Mouse (Mus musculus) brown adipose tissue, adult 24 weeks (tissue): Measurements from ENCODE around the gene Tctn1. TPM values are rescaled to one million over a fixed set of nuclear protein-coding genes. Genes with fewer than 3 reads are reported as not detected.
"Not testable (repeated sequence)": the region's sequence is repeated elsewhere in the genome, so short reads cannot be mapped to it uniquely, and the experiment has no call there.

Experiments used
- H3K27ac ChIP-seq: fragments of 200-500 bp; replicated peaks from 2 replicates; pipeline ENCODE4 v1.5.1; 2012; ENCODE audit warnings: low read depth, mild to moderate bottlenecking, low read length
- H3K4me1 ChIP-seq: fragments of 200-500 bp; 2 replicates; pipeline ENCODE4 v1.6.1; 2012; ENCODE audit warnings: low read length, mixed read lengths; ENCODE audit not compliant: control insufficient read depth, insufficient read depth, insufficient read length
- H3K4me3 ChIP-seq: fragments of 200-500 bp; 2 replicates; pipeline ENCODE4 v1.5.1; 2012; ENCODE audit warnings: low read depth, mild to moderate bottlenecking, low read length, moderate library complexity; ENCODE audit not compliant: insufficient read depth
- polyA plus RNA-seq: library from polyadenylated mRNA; stranded (reverse); fragments of >200 nt; gene quantifications from 2 replicates; pipeline ENCODE4 v1.2.4, GENCODE M21; 2012; ENCODE audit not compliant: missing spikeins, insufficient read depth, insufficient read length

Tctn1 gene
- polyA plus RNA-seq, 1 experiment, result 2.9 TPM

DNA sequence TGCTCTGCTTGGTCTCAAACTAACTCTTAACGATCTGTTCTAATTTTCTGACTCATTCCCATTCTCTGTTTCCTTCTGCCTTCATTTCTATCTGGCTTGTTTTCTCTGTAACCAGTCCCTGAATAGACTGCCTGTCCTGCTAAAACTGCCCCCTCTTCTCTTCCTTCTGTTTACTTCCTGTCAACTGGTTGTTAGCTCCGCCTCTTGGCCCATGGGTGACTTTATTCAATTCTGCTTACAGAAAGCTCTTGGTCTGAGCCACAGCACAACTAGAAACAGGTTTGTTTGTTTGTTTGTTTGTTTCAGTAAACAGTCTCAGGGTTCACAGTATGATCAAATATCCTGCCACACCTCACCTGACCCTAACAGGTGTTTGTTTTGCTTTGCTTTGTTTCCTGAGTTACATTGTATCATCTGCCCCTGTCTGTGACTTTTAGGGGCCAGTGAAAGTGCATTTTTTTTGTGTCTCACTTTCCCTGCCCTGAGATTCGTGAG lies 35.9 kb downstream of the Tctn1 start:
- no peak overlapping the region for H3K4me3 ChIP-seq
- no peak overlapping the region for H3K27ac ChIP-seq
- no peaks in the 10 kb centered on the region for H3K4me1 ChIP-seq

DNA sequence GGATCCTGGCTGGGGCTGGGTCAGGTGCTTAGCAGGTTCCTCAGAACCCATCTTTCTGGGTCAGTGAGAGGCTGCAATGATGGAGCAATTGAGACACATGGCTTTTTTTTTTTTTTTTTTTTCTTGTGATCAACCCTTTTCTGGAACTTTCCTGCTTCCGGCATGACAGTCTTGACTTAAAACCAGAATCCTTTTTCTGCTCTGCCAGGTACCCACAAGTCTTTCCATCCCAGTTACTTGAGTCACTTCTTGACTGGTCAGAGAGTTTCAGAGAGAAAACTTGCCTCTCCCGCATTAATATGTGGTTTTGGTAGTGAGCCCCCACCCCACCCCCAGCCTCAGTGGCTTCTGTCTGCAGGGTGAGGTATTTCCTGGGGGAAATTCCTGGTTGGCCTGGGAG lies 40.0 kb downstream of the Tctn1 start:
- Histone ChIP-seq H3K27ac (no peak overlapping the region), H3K4me1 (no peaks in the 10 kb centered on the region), H3K4me3 (no peak overlapping the region)

DNA sequence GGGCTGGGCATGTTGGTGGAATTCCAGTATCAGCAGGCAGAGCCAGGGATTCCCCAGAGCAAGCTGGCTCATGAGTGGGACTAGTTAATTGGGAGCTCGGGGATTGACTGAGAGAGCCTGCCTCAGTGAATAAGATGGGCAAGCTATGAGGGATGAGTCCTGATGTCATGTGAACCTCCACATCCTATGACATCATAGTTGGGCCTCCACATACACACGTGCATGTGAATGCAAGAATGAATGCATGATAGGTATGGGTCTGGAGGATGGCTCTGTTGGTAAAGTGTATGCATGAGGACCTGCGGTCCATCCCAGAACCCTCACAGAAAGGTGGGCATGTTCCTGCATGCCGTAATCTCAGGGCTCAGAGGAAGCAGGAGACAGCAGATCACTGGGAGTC lies 43.2 kb downstream of the Tctn1 start:
- Histone ChIP-seq H3K27ac (no peak overlapping the region), H3K4me1 (no peaks in the 10 kb centered on the region), H3K4me3 (no peak overlapping the region)

DNA sequence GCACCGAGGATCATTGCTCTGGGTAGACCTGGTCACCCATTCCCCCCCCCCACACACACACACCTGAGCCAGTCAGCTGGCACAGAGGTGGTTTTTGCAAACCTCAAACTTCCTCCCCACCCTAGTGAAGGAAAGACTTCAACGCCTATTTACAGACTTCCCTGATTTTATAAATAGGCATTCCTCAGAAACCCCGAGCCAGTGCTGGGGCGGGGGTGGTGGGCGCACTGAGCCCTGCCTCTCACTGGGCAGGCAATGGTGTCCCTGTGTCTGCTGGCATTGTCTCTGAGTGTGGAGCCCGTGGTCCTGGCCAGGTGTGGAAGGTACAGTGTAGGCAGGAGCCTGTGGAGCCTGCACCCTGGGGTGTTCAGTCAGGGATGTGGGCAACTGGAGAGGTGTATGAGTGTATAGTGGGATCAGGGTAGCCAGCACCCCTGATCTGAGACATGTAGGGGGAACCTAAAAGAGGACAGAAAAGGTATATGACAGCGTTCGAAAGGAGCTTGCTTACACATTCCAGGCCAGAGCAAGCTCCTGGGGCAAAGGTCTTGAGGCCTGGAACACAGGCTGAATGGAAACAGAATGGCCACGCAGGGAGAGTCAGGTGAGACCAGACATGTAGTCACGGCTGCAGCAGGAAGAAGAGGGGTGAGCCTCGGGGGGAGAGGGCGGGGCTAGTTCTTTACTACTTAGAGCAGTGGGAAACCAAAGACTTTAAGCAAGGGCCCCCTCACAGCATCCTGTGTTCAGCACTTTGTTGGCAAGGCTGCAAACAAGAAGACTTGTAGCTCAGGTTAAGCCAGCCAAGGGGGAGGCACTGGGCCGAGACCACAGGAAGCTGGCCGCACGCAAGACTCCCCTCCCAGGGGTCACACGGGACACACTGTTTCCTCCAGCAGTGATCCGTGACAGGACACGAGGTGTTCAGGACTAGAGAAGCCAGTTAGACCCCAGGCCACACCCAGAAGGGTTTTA lies 44.3 kb downstream of the Tctn1 start:
- Histone ChIP-seq H3K4me1 (no peaks in the 10 kb centered on the region), H3K4me3 (no peak overlapping the region), H3K27ac (no peak overlapping the region)

DNA sequence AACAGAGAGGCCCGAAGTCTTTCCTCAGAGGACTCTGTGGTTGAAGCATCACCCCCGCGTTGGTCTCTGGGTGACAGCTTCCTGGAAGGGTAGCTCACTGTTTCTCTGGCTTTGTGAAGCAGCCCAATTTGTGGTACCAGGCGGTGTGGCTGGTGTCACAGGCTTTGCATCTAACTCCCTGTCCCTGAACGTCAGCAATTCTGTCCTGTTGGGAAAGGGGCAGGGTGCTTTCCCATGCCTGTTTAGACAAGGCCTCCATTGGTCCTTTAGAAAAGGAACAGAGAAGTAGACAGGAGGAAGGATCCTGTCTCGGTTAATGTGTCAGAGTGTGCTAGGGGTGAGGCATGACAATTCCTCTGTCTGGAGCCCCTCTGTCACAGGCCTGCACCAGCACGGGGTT lies 45.3 kb downstream of the Tctn1 start:
- Histone ChIP-seq H3K27ac (no peak overlapping the region), H3K4me3 (no peak overlapping the region), H3K4me1 (no peaks in the 10 kb centered on the region)

DNA sequence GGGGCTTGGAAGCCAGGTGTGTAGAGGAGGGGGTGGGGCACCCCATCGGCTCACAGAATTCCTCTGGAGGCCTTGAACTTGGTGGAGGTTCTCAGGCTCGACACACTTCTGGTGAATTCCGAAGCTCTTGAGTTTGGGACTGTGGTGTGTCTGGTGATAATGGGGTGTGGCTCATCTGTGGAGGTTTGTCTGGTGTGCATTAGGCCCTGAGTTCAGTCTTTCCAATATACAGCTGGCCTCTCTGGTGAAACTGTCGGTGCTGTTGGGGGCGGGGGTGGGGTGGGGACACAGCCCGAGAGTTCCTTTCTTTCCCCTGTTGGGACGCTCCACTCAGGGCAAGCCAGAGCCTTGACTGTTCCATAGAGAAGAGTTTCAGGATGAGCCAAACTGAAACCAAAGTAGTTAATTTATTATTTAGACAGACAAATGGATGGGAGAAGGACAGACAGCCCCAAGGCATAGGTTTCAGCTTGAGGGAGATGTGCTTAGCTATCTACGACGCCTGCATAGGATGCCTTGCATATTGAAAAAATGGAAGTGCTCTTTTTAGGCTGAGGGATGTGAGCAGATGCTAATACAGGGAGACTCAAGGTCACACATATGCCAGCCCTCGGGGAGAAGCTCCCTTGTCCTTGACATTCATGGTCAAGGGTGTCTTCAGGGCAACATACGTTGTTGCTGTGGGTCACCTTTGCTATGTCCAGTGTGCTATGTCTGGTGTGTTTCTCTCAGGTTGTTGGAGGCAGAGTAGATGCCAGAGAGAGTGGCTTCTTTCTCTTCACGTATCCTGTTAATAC lies 46.0 kb downstream of the Tctn1 start:
- no peaks in the 10 kb centered on the region for H3K4me1 ChIP-seq
- H3K27ac ChIP-seq, result no peak overlapping the region
- no peak overlapping the region for H3K4me3 ChIP-seq

DNA sequence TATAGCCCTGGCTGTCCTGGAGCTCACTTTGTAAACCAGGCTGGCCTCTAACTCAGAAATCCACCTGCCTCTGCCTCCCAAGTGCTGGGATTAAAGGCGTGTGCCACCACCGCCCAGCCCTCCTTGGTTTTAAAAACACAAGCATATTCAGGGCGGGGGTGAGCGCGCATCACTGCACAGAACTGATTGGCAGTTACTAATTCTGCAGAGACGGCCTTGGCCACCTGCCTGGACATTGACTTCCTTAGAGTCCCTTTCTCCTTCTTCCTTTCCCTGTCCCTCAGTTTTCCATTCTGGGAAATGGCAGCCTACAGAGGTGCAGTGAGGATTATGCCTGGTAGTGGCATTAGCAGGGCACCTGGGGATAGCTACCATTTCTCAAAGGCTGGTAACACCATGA lies 46.6 kb downstream of the Tctn1 start:
- H3K27ac ChIP-seq, result no peak overlapping the region
- H3K4me3 ChIP-seq, result no peak overlapping the region
- no peaks in the 10 kb centered on the region for H3K4me1 ChIP-seq

DNA sequence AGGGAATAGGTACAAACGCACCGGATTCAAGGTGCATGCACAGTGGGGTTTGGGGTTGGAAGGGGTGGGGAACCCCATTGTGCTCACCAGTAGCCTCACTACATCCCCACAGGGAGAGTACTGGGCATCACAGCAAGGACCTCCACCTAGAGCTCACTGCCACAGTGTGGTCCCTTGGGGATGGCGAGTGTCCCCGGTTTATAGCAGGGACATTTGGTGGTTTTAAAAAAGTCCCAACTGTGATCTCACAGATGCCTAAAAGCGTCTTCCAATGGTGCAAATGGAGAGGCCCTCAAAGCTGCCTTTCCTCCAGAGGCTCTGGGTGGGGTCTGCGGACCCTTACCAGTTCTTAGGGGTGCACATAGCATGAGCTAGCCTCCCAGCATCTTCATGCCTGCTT lies 50.4 kb downstream of the Tctn1 start:
- no peak overlapping the region for H3K27ac ChIP-seq
- H3K4me1 ChIP-seq, result peaks cover 4% of the 10 kb centered on the region; the same call in 1 of the 2 replicates
- H3K4me3 ChIP-seq, result no peak overlapping the region

DNA sequence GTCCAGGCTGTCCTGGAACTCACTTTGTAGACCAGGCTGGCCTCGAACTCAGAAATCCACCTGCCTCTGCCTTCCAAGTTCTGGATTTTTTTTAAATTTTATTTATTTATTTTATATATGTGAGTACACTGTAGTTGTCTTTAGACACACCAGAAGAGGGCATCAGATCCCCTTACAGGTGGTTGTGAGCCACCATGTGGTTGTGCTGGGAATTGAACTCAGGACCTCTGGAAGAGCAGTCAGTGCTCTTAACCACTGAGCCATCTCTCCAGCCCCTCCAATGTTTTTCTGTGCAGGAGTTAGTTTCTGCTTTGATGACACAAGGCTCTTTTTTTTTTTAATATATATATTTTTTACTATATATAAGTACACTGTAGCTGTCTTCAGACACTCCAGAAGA lies 51.4 kb downstream of the Tctn1 start:
- not testable (repeated sequence) for H3K4me3 ChIP-seq, H3K4me1 ChIP-seq, H3K27ac ChIP-seq

DNA sequence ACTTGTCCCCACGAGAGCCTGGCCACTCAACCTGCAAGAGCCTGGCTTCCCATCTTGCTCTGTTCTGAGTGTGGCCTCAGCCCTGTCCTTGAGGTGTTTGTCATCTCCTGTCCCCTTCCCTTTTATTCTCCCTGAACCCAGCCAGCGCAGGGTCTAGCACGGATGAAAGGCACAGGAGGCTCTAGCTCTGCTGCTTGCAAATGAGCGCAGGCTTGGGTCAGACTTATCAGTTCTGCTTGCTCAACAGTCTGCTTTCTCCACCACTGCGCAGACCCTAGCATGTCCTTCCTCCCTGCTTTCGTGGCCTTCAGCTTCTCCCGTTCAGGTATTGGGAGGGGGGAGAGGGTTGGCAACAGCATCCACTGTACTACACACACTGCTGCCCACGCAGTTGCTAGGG lies 52.1 kb downstream of the Tctn1 start:
- Histone ChIP-seq H3K27ac (no peak overlapping the region), H3K4me1 (peaks cover 4% of the 10 kb centered on the region; the same call in 1 of the 2 replicates), H3K4me3 (no peak overlapping the region)

DNA sequence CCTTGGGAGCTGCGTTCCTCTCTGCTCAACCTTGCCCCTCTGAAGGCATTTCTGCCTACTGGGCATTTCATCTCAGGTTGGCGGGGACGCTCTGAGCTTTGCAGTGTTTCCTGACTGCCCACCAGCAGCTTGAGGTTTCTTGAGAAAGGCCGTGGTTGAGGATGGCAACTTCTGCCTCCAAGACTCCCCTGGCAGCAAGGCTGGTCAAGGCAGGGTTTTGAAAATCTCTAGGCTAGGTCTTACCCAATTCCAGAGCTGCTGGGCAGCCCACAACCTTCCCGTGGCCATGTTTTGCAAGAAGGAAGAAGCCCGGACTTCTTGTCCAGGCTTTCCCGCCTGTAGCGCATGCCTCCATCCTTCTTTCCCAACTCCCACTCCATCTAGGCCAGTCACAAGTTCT lies 53.4 kb downstream of the Tctn1 start:
- H3K4me1 ChIP-seq, result peaks cover 4% of the 10 kb centered on the region; the same call in 1 of the 2 replicates
- no peak overlapping the region for H3K27ac ChIP-seq
- no peak overlapping the region for H3K4me3 ChIP-seq

DNA sequence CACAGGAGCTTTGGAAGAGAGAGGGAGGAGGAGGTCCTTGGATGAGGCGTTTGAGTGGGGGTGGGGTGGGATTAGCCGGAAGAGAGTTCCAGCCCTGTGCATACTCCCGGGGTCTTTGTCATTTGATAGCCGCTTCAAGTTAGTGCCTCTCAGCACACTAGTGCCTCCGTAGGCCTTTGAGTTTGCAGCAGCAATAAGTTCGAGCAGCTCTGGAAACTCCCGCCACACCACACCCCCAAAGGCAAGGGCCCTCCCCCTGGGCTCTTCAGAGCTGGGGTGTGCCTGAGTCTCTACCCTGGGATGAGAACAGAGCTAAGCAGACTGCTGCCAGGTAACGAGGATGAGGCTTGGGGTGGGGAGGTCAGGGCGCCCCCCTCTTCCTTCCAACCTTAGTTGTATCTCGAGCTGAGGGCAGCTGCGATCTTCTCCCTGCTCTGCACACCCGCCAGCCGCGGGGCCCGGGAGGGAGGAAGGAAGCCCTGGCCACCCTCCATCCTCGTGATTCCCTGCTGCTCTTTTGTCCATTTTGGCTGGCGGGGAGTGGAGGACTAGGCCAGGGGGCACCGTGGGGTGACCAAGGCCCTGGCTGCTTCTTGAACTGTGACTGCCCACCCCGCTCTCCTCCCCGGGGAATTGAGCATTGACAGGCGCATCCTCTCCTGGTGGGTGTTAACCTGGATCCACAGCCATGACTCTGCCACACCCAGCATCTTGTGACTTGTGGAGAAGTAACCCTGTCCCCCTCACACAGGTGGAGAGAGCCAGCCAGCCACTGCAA lies 54.5 kb downstream of the Tctn1 start:
- Histone ChIP-seq H3K27ac (no peak overlapping the region), H3K4me3 (peak overlapping the region; percentile 67), H3K4me1 (peaks cover 4% of the 10 kb centered on the region; the same call in 1 of the 2 replicates)

DNA sequence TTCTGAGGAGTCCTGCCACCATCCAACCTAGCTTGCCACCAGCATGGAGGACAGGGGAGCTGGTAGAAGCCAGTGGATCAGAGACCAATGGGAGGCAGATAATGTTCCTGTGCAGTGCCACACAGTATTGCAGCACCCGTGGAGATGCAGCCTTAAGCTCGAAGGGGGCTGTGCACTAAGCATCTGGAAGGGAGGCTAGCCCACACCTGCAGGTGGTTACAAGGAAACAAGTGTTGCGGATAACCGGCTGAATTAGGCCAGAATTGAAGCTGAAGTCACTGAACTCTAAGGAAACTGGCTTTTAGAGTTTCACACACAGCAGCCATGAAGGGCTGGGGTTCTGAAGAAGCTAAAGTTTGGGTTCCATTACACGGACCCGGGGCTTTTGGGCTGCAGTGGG lies 55.4 kb downstream of the Tctn1 start:
- Histone ChIP-seq H3K4me3 (no peak overlapping the region), H3K4me1 (peaks cover 4% of the 10 kb centered on the region; the same call in 1 of the 2 replicates), H3K27ac (no peak overlapping the region)

DNA sequence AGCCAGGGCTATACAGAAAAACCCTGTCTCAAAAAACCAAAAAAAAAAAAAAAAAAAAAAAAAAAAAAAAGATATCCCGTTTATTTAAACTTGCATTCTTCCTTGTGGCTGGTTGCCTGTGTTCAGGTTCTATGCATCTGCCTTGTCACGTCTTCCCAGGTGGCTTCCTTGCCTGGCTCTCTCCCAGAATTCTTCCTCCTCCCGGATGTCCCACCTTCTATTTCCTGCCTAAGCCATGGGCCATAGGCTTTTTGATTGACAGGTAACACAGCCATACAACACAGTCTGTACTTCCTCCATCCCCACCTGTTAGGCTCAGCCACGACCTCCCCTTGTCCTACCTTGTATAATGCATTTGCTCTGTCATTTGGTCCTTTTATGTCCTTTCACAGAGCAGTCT lies 57.8 kb downstream of the Tctn1 start, which contains the start of gene Hvcn1:
Gene Hvcn1, plus strand, starts transcription at position 330 of the 400 bp plus-strand sequence.
- no peak within 1 kb of the TSS for H3K4me3 ChIP-seq
- peaks cover 4% of the 10 kb centered on the region; the same call in 1 of the 2 replicates for H3K4me1 ChIP-seq
- H3K27ac ChIP-seq, result no peak within 1 kb of the TSS

DNA sequence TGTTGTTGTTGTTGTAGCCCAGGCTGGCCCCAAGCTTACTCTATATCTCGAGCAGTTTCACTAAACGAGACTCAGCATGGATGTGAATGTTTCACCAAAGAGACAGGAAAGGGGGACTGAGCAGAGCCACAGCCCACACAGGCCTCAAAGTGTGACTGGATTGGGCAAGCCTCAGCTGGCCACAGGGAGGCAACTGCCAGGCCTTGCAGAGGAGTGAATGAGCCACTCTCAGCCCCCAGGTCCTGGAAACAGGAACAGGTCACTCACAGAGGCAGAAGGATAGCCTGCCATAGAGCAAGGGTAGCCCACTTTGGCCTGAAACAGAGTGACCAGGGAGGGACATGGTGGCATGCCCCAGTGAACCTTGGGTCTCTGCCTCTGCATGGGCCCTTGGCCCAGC lies 60.1 kb downstream of the Tctn1 start:
- no peak overlapping the region for H3K4me3 ChIP-seq
- H3K4me1 ChIP-seq, result no peaks in the 10 kb centered on the region
- no peak overlapping the region for H3K27ac ChIP-seq
